ENCODE assay signal across 10 mouse cellular contexts in the genomic region with DNA sequence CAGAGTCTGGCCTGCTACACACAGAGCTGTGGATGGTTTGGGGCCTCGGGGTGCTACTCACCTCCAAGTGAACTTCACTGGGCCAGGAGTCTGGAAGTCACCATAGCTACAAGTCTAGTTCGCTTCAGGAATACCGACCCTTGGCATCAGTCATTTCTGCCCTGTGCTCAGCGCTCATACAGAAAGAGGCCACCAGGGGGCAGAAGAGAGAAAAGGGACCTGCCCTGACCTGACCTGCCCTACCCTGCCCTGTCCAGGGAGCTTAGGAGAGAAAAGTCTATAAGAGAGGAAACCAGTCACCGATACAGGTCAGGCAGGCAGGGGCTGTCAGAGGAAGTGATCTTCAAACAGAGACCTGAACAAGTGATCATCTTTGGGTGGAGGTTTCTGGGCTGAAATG. TPM values are rescaled to one million over a fixed set of nuclear protein-coding genes. Genes with fewer than 3 reads are reported as not detected.
DNase-seq lines count a peak whose midpoint lies in the region; ATAC-seq and TF ChIP-seq lines count a peak whose summit lies in the region.
"Had no signal": no experiment of that assay in that cellular context is flagged by ENCODE, and none has a peak within 500 bp of the region (broad histone marks: within the 10 kb centered on the region; RNA-seq: fewer than 3 reads in every experiment).

No protein-coding gene starts in this region.

- H3K4me2 ChIP-seq in forebrain, postnatal 0 days (ENCODE audit: low read depth): no peak overlapping the region
- no peak overlapping the region for H3K4me2 ChIP-seq in forebrain, embryonic 12.5 days
- H3K4me2 ChIP-seq in midbrain, embryonic 15.5 days: no peak overlapping the region
- no peak overlapping the region for H3K4me2 ChIP-seq in stomach, embryonic 16.5 days (ENCODE audit: low read depth, low read length)
- H3K4me2 ChIP-seq in hindbrain, embryonic 14.5 days (replicated peaks): no peak overlapping the region
- H3K4me2 ChIP-seq: liver, embryonic 13.5 days had no signal

- no peaks in the 10 kb centered on the region for H3K27me3 ChIP-seq in forebrain, postnatal 0 days (ENCODE audit: insufficient read depth, low read length)
- H3K27me3 ChIP-seq in forebrain, embryonic 12.5 days: peaks cover 23% of the 10 kb centered on the region
- peaks cover 19% of the 10 kb centered on the region for H3K27me3 ChIP-seq in midbrain, embryonic 10.5 days (ENCODE audit: low read depth, poor library complexity, severe bottlenecking)
- no peaks in the 10 kb centered on the region for H3K27me3 ChIP-seq in midbrain, embryonic 15.5 days (replicated peaks)
- peaks cover 2% of the 10 kb centered on the region; the same call in 1 of the 2 replicates for H3K27me3 ChIP-seq in stomach, embryonic 16.5 days (ENCODE audit: control insufficient read depth, insufficient read depth, low read length)
- H3K27me3 ChIP-seq in hindbrain, embryonic 14.5 days (ENCODE audit: control insufficient read depth, insufficient read depth, low read length): no peaks in the 10 kb centered on the region
- H3K27me3 ChIP-seq: Patski had no signal

- no peaks in the 10 kb centered on the region for H3K36me3 ChIP-seq in forebrain, postnatal 0 days (ENCODE audit: insufficient read depth)
- no peaks in the 10 kb centered on the region for H3K36me3 ChIP-seq in forebrain, embryonic 12.5 days (replicated peaks)
- no peaks in the 10 kb centered on the region for H3K36me3 ChIP-seq in midbrain, embryonic 10.5 days
- H3K36me3 ChIP-seq in midbrain, embryonic 15.5 days (replicated peaks): no peaks in the 10 kb centered on the region
- no peaks in the 10 kb centered on the region for H3K36me3 ChIP-seq in stomach, embryonic 16.5 days (ENCODE audit: control insufficient read depth, insufficient read depth, low read length)
- H3K36me3 ChIP-seq in hindbrain, embryonic 14.5 days (replicated peaks; ENCODE audit: control insufficient read depth, insufficient read depth): no peaks in the 10 kb centered on the region
- H3K36me3 ChIP-seq: liver, embryonic 13.5 days had no signal

- H3K9me3 ChIP-seq in forebrain, postnatal 0 days (ENCODE audit: low read length): no peaks in the 10 kb centered on the region
- peaks cover 4% of the 10 kb centered on the region; the same call in 1 of the 2 replicates for H3K9me3 ChIP-seq in forebrain, embryonic 12.5 days
- peaks cover 5% of the 10 kb centered on the region; the same call in 1 of the 2 replicates for H3K9me3 ChIP-seq in midbrain, embryonic 10.5 days (replicated peaks)
- H3K9me3 ChIP-seq in midbrain, embryonic 15.5 days: no peaks in the 10 kb centered on the region
- no peaks in the 10 kb centered on the region for H3K9me3 ChIP-seq in stomach, embryonic 16.5 days (replicated peaks; ENCODE audit: control insufficient read depth, low read length)
- H3K9me3 ChIP-seq in hindbrain, embryonic 14.5 days (ENCODE audit: control insufficient read depth, low read length): no peaks in the 10 kb centered on the region
- H3K9me3 ChIP-seq: liver, embryonic 13.5 days had no signal

- no peak for DNase-seq in forebrain, postnatal 0 days
- peak; percentile 23 for DNase-seq in midbrain, embryonic 10.5 days (ENCODE audit: low spot score)
- DNase-seq in hindbrain, embryonic 14.5 days (ENCODE audit: low spot score): no peak
- DNase-seq: liver, embryonic 13.5 days had no signal

- TF ChIP-seq POLR2A in cortical plate, adult 2 months (IDR thresholded peaks at IDR 0.05; ENCODE audit: extremely low read depth, insufficient read depth, low read length): no peak

- H3K4me1 ChIP-seq in forebrain, postnatal 0 days (ENCODE audit: insufficient read depth): no peaks in the 10 kb centered on the region; the same call in 1 of the 2 replicates
- H3K4me1 ChIP-seq in forebrain, embryonic 12.5 days: peaks cover 6% of the 10 kb centered on the region
- peaks cover 8% of the 10 kb centered on the region for H3K4me1 ChIP-seq in midbrain, embryonic 10.5 days
- peaks cover 8% of the 10 kb centered on the region; the same call in 1 of the 2 replicates for H3K4me1 ChIP-seq in midbrain, embryonic 15.5 days
- no peaks in the 10 kb centered on the region for H3K4me1 ChIP-seq in cortical plate, adult 2 months (ENCODE audit: control insufficient read depth, insufficient read depth, low read length)
- no peaks in the 10 kb centered on the region for H3K4me1 ChIP-seq in stomach, embryonic 16.5 days (ENCODE audit: control insufficient read depth, insufficient read depth, low read length)
- H3K4me1 ChIP-seq in hindbrain, embryonic 14.5 days (replicated peaks; ENCODE audit: control insufficient read depth, insufficient read depth, low read length): peaks cover 8% of the 10 kb centered on the region; the same call in 1 of the 2 replicates
- H3K4me1 ChIP-seq: liver, embryonic 13.5 days had no signal

- ATAC-seq in forebrain, postnatal 0 days: no peak
- no peak for ATAC-seq in forebrain, embryonic 12.5 days (ENCODE audit: low FRiP score)
- ATAC-seq in midbrain, embryonic 15.5 days (replicated peaks): no peak
- peak; percentile 37; the same call in 1 of the 2 replicates for ATAC-seq in stomach, embryonic 16.5 days (ENCODE audit: insufficient read depth, low FRiP score)
- no peak for ATAC-seq in frontal cortex, adult (ENCODE audit: low TSS enrichment)
- ATAC-seq in hindbrain, embryonic 14.5 days (ENCODE audit: low FRiP score): no peak
- ATAC-seq: Patski had no signal

- no peak overlapping the region for H3K27ac ChIP-seq in forebrain, postnatal 0 days (ENCODE audit: low read depth, low read length)
- no peak overlapping the region for H3K27ac ChIP-seq in forebrain, embryonic 12.5 days
- no peak overlapping the region for H3K27ac ChIP-seq in midbrain, embryonic 10.5 days (replicated peaks)
- no peak overlapping the region for H3K27ac ChIP-seq in midbrain, embryonic 15.5 days
- H3K27ac ChIP-seq in cortical plate, adult 2 months (ENCODE audit: insufficient read depth, low read length): no peak overlapping the region
- H3K27ac ChIP-seq in stomach, embryonic 16.5 days (ENCODE audit: low read length): no peak overlapping the region
- no peak overlapping the region for H3K27ac ChIP-seq in hindbrain, embryonic 14.5 days
- H3K27ac ChIP-seq: liver, embryonic 13.5 days had no signal

- TF ChIP-seq CTCF in forebrain, postnatal 0 days (IDR thresholded peaks at IDR 0.05; ENCODE audit: low read depth): peak; percentile 42
- peak; percentile 45 for TF ChIP-seq CTCF in cortical plate, adult 2 months (IDR thresholded peaks at IDR 0.05; ENCODE audit: extremely low read depth, insufficient read depth, low read length)

- WGBS in forebrain, postnatal 0 days: 80% methylated on average over 5 of the region's 5 CpGs
- 74% methylated on average over 5 of the region's 5 CpGs for WGBS in forebrain, embryonic 12.5 days
- 76% methylated on average over 5 of the region's 5 CpGs for WGBS in midbrain, embryonic 10.5 days
- 80% methylated on average over 5 of the region's 5 CpGs for WGBS in midbrain, embryonic 15.5 days
- 67% methylated on average over 5 of the region's 5 CpGs for WGBS in stomach, embryonic 16.5 days
- 78% methylated on average over 5 of the region's 5 CpGs for WGBS in hindbrain, embryonic 14.5 days

- no peak overlapping the region for H3K9ac ChIP-seq in forebrain, postnatal 0 days
- no peak overlapping the region for H3K9ac ChIP-seq in forebrain, embryonic 12.5 days
- H3K9ac ChIP-seq in midbrain, embryonic 15.5 days: no peak overlapping the region
- no peak overlapping the region for H3K9ac ChIP-seq in stomach, embryonic 16.5 days (ENCODE audit: low read length)
- no peak overlapping the region for H3K9ac ChIP-seq in hindbrain, embryonic 14.5 days
- H3K9ac ChIP-seq: liver, embryonic 13.5 days had no signal

- H3K4me3 ChIP-seq in forebrain, postnatal 0 days (ENCODE audit: low read depth, low read length): no peak overlapping the region
- H3K4me3 ChIP-seq in forebrain, embryonic 12.5 days (replicated peaks): no peak overlapping the region
- no peak overlapping the region for H3K4me3 ChIP-seq in midbrain, embryonic 10.5 days
- H3K4me3 ChIP-seq in midbrain, embryonic 15.5 days: no peak overlapping the region
- H3K4me3 ChIP-seq in cortical plate, adult 2 months (ENCODE audit: insufficient read depth, low read length): no peak overlapping the region
- no peak overlapping the region for H3K4me3 ChIP-seq in stomach, embryonic 16.5 days (replicated peaks; ENCODE audit: low read length)
- H3K4me3 ChIP-seq in hindbrain, embryonic 14.5 days (replicated peaks; ENCODE audit: low read length): no peak overlapping the region
- H3K4me3 ChIP-seq: liver, embryonic 13.5 days had no signal

RNA-seq across cellular contexts. Expression of a gene that starts 6.2 kb away (rescaled TPM):
- 18.8 and 25.6 TPM in 2 replicates for total RNA-seq in forebrain, postnatal 0 days (2014; rRNA removed)
- 3.9 and 4.6 TPM in 2 replicates for polyA plus RNA-seq in forebrain, postnatal 0 days (2015; fragmentation: Nextera tagmentation; extraction: Ambion mirVana)
- polyA plus RNA-seq in forebrain, embryonic 12.5 days (2016; fragmentation: Nextera tagmentation; extraction: Ambion mirVana): 1.00 and 1.3 TPM in 2 replicates
- 0.42 and 0.76 TPM in 2 replicates for polyA plus RNA-seq in midbrain, embryonic 10.5 days (2016; fragmentation: Nextera tagmentation; extraction: Ambion mirVana)
- 6.2 and 6.8 TPM in 2 replicates for polyA plus RNA-seq in midbrain, embryonic 15.5 days (2015; fragmentation: Nextera tagmentation; extraction: Ambion mirVana)
- 116 and 119 TPM in 2 replicates for polyA plus RNA-seq in cortical plate, adult 2 months (2012; rRNA removed)
- 0.39 and 0.42 TPM in 2 replicates for polyA plus RNA-seq in stomach, embryonic 16.5 days (2015; fragmentation: Nextera tagmentation; extraction: Ambion mirVana)
- 8.1 and 8.9 TPM in 2 replicates for polyA plus RNA-seq in hindbrain, embryonic 14.5 days (2014; fragmentation: Nextera tagmentation; extraction: Ambion mirVana)
- polyA plus RNA-seq: liver, embryonic 13.5 days; Patski had no signal

Comparison
In these comparisons a context has a peak if more than half of its experiments do, and no peak if none do; other contexts are left out.
1. RNA of a gene that starts 6.2 kb away (polyA plus RNA-seq): 116 to 119 TPM in cortical plate, adult 2 months; 8.1 to 8.9 TPM in hindbrain, embryonic 14.5 days, 6.2 to 6.8 TPM in midbrain, embryonic 15.5 days, 3.9 to 4.6 TPM in forebrain, postnatal 0 days, 1.00 to 1.3 TPM in forebrain, embryonic 12.5 days, 0.42 to 0.76 TPM in midbrain, embryonic 10.5 days and 0.39 to 0.42 TPM in stomach, embryonic 16.5 days; every median in the first group is over 10 times any median in the second.